Mouse (Mus musculus) yolk sac, embryonic 10.5 days (tissue): ENCODE measurements around the gene Zfp560.
A peak's percentile ranks its signal among the peaks of the same experiment; 100 is the strongest.
"Not testable (repeated sequence)": the region's sequence is repeated elsewhere in the genome, so short reads cannot be mapped to it uniquely, and the experiment has no call there.

Experiments used
- DNase-seq: peaks from one replicate; pipeline ENCODE4 v3.0.0-alpha.2; 2017; ENCODE audit warnings: low spot score

The Zfp560 gene

GRCm38 (mm10) chr9:20384532-20385342 is at the start of gene Zfp560:
TSS of gene Zfp560 (minus strand) at chr9:20385177.
- peak; percentile 87 for DNase-seq

GRCm38 (mm10) chr9:20430004-20430403 is 45.0 kb upstream of the Zfp560 start:
- no peak for DNase-seq

DNA sequence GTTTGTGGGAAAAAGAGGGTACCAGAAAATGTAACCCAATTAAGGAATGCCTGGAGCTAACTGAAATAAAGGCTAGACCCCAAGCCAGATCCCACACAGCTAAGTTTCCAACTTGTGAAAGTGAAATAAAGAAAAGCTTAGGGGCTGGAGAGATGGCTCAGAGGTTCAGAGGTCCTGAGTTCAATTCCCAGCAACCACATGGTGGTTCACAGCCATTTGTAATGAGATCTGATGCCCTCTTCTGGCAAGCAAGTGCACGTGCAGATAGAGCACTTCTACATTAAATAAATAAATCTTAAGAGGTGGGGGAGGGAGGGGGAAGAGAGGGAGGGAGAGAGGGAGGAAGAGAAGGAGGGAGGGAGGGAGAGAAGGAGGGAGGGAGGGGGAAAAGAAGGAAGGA is 26.5 kb upstream of the Zfp560 start:
- no peak for DNase-seq

GRCm38 (mm10) chr9:20409319-20409718 is 24.3 kb upstream of the Zfp560 start:
- no peak for DNase-seq

DNA sequence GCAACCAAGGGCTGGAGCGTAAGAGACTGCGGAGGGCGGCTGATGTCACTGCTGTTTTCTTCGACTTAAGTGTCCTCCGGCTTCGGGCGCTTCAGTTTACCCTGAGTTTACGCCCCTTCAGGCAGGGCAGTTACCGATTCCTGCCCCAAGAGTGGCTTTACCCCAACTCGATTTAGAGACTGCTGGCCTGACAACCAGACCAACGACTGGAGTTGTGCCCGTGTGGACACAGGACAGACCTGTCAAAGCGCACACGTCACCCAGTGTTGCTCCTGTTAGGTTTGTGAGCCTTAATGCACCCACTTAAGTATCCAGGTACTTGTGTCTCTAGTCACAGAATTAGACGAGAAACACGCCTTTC is 346 bp upstream of the Zfp560 start:
- no peak for DNase-seq

DNA sequence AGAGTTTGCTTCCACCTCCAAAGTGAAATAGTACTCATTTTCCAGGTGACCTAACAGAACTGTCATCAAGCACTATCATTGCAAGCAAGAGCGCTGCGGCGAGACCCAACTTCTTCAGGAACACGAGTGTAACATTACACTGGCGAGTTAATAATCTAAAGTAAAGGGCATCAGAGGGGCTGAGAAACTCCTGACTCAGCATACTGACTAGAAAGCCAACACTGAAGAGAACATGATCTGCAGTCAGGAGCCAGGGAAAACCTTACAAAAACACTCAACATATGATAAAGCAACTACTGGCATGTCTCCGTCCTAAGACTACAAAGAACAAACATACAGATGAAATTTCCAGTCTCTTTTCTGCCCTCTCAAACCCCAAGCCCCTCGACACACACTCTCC is 1.3 kb downstream of the Zfp560 start:
- no peak for DNase-seq

DNA sequence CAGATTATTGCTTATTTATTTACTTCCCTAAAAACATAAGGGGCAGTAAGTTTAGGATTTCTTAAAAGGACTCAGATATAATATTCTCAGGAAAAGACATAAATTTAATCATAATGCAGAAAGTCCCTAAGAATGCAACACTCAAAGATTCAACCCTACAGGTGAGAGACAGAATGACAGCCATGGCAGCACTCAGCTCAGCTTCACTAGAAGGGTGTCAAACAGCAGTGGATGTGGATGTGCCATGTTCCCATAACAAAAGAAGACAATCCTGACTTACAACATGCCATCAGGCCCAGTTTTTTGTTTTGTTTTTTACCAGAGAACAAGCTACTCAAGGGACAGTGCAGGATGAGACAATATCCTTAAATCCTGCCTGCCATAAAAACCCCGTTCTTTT is 10.3 kb downstream of the Zfp560 start:
- DNase-seq = no peak

GRCm38 (mm10) chr9:20367311-20367710 is 17.7 kb downstream of the Zfp560 start:
- DNase-seq = no peak

- DNase-seq = no peak
These were observed 36.5 kb downstream of the Zfp560 start for GRCm38 (mm10) chr9:20348501-20348900.

DNA sequence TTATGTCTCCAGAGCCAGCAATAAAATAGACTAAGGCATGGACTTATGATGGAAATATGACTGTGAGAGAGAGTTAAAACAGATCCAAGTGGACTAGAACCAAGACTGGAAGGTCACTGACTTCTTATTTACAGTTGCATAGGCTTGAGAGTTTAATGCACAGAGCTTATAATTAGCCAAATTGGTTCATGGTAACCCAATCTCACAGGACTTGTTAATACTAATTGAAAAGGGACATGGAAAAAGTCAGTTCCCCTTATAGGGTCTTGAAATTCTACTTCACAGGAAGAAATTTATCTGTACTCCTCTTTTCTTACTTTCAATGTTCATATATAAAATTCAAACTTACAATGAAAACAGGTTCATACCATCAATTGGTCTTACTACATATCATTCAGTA is 49.0 kb downstream of the Zfp560 start, which contains the start of gene Olfr18:
TSS of gene Olfr18 (minus strand) at position 101 of the 400 bp plus-strand sequence.
- no peak for DNase-seq

DNA sequence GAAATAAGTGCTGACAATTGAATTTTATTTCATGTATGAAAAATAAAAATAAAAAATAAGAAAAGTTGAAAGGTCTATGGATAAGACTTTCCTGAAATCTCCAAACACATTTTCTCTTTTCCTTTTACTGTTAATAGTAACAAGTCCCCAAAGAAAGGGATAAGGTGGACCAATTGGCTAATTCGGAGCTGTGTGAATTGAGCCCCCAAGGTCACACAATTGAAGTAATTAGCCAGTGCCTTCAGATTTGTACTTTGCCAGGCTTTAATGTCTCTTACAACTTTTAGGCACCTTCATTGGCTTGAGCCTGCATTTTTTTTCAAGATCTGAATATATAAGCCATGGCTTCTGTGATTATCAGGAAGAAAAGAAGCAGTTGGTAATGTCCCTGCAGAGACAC is 86.7 kb downstream of the Zfp560 start, which contains the start of gene Olfr873:
TSS of gene Olfr873 (plus strand) at position 301 of the 400 bp plus-strand sequence.
- no peak for DNase-seq

- not testable (repeated sequence) for DNase-seq
These were observed 89.4 kb downstream of the Zfp560 start for GRCm38 (mm10) chr9:20295562-20295961.
